8 mouse cellular contexts compared by ENCODE assay signal in the genomic region with DNA sequence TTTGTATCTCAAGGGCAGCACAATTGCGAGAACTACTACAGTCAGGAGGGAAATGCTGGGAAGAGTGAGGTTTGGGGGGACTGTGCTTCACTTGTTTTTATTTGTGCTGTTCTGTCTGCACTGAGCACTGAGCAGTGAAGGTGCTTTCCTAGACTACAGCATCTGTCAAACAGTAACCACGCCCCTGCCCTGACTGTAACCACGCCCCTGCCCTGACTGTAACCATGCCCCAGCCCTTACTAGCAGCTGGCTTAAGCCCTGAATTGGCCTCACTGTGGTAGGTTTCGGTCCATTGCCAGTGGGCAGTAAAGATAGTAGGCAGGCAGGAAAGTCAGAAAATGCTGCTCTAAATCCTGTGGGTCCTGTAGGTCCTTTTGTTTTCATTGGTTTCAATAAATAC.
DNase-seq lines count a peak whose midpoint lies in the region.

No protein-coding gene starts in this region.

- DNase-seq in embryo, embryonic 10 days (ENCODE audit: low spot score): peak; percentile 54
- DNase-seq in embryo, embryonic 9.5 days (ENCODE audit: extremely low spot score): no peak
- peak; percentile 5 to 13 for DNase-seq in spleen, postnatal 36 days (ENCODE audit: low spot score in 2 of 2)
- DNase-seq in spleen, adult 12 weeks (ENCODE audit: low spot score): no peak
- DNase-seq in kidney, postnatal 36 days: peak; percentile 36 to 63
- peak; percentile 33 for DNase-seq in thymus, postnatal 4 days
- no peak for DNase-seq in cerebellum, postnatal 14 days
- DNase-seq in heart, adult 9 months (ENCODE audit: low spot score in 2 of 2): no peak

Comparison
In these comparisons a context has a peak if more than half of its experiments do, and no peak if none do; other contexts are left out.
1. DNase-seq: peak in embryo, embryonic 10 days (single experiment), spleen, postnatal 36 days (2 of 2), kidney, postnatal 36 days (2 of 2) and thymus, postnatal 4 days (single experiment); none in embryo, embryonic 9.5 days (single experiment), spleen, adult 12 weeks (single experiment), cerebellum, postnatal 14 days (0 of 2) and heart, adult 9 months (0 of 2).